24 mouse cellular contexts compared by ENCODE assay signal in genomic region chr4:44108297-44108696, GRCm38 (mm10). TPM values are rescaled to one million over a fixed set of nuclear protein-coding genes. Genes with fewer than 3 reads are reported as not detected.
DNase-seq lines count a peak whose midpoint lies in the region; ATAC-seq and TF ChIP-seq lines count a peak whose summit lies in the region.
"Had no signal": no experiment of that assay in that cellular context is flagged by ENCODE, and none has a peak within 500 bp of the region (broad histone marks: within the 10 kb centered on the region; RNA-seq: fewer than 3 reads in every experiment).

No protein-coding gene starts in this region.

- H3K4me2 ChIP-seq in intestine, embryonic 16.5 days (ENCODE audit: low read depth, low read length) = no peak overlapping the region
- no peak overlapping the region for H3K4me2 ChIP-seq in intestine, embryonic 15.5 days (replicated peaks)
- no peak overlapping the region for H3K4me2 ChIP-seq in lung, embryonic 15.5 days
- no peak overlapping the region for H3K4me2 ChIP-seq in lung, postnatal 0 days (replicated peaks; ENCODE audit: low read depth, low read length)
- H3K4me2 ChIP-seq: embryonic facial prominence, embryonic 12.5 days; forebrain, embryonic 13.5 days had no signal

- intact Hi-C loops in heart, postnatal 10 days (cut with DNase I) = no loop called here

- TF ChIP-seq EP300 in lung, postnatal 0 days (IDR thresholded peaks at IDR 0.05) = no peak

- H3K27ac ChIP-seq in intestine, embryonic 16.5 days (ENCODE audit: low read length) = peak overlapping the region; percentile 37; the same call in 1 of the 2 replicates
- no peak overlapping the region for H3K27ac ChIP-seq in intestine, embryonic 15.5 days
- peak overlapping the region; percentile 86 for H3K27ac ChIP-seq in lung, embryonic 15.5 days
- H3K27ac ChIP-seq in lung, postnatal 0 days (ENCODE audit: low read length) = 0 out of 2 replicates have a peak overlapping the region, but pooled peaks have one; percentile 48
- H3K27ac ChIP-seq: embryonic facial prominence, embryonic 10.5 days; embryonic facial prominence, embryonic 12.5 days; forebrain, embryonic 13.5 days had no signal

- no peak for ATAC-seq in intestine, embryonic 16.5 days
- no peak for ATAC-seq in intestine, embryonic 15.5 days
- ATAC-seq in lung, embryonic 15.5 days (ENCODE audit: borderline replicate concordance, extremely low read depth, low FRiP score, low TSS enrichment) = no peak
- no peak for ATAC-seq in lung, postnatal 0 days
- ATAC-seq: activated CD4-positive, CD25-positive, alpha-beta regulatory T cell, adult 4 months; CD4-positive, CD25-positive, alpha-beta regulatory T cell, adult 4 months; forebrain, embryonic 13.5 days; Patski had no signal

- H3K27me3 ChIP-seq in intestine, embryonic 16.5 days (replicated peaks; ENCODE audit: control insufficient read depth, insufficient read depth, low read length) = no peaks in the 10 kb centered on the region
- no peaks in the 10 kb centered on the region for H3K27me3 ChIP-seq in intestine, embryonic 15.5 days (replicated peaks)
- H3K27me3 ChIP-seq in lung, embryonic 15.5 days = no peaks in the 10 kb centered on the region
- H3K27me3 ChIP-seq in lung, postnatal 0 days (replicated peaks; ENCODE audit: insufficient read depth, low read length) = no peaks in the 10 kb centered on the region
- H3K27me3 ChIP-seq: embryonic facial prominence, embryonic 12.5 days; forebrain, embryonic 13.5 days; Patski had no signal

- peaks cover 30% of the 10 kb centered on the region for H3K4me1 ChIP-seq in intestine, embryonic 16.5 days (ENCODE audit: control insufficient read depth, insufficient read depth, low read length)
- H3K4me1 ChIP-seq in intestine, embryonic 15.5 days (replicated peaks) = peaks cover 33% of the 10 kb centered on the region
- H3K4me1 ChIP-seq in lung, embryonic 15.5 days = peaks cover 70% of the 10 kb centered on the region
- H3K4me1 ChIP-seq in lung, postnatal 0 days (ENCODE audit: insufficient read depth, low read depth, low read length) = peaks cover 33% of the 10 kb centered on the region

- 84% methylated on average over 6 of the region's 6 CpGs for WGBS in intestine, embryonic 16.5 days
- 84% methylated on average over 6 of the region's 6 CpGs for WGBS in intestine, embryonic 15.5 days
- 84% methylated on average over 6 of the region's 6 CpGs for WGBS in lung, embryonic 15.5 days
- 77% methylated on average over 6 of the region's 6 CpGs for WGBS in lung, postnatal 0 days

- no peak overlapping the region for H3K4me3 ChIP-seq in intestine, embryonic 16.5 days (ENCODE audit: low read length)
- no peak overlapping the region for H3K4me3 ChIP-seq in intestine, embryonic 15.5 days (replicated peaks)
- H3K4me3 ChIP-seq in lung, embryonic 15.5 days = no peak overlapping the region
- no peak overlapping the region for H3K4me3 ChIP-seq in lung, postnatal 0 days (ENCODE audit: low read depth, low read length)
- H3K4me3 ChIP-seq: embryonic facial prominence, embryonic 10.5 days; embryonic facial prominence, embryonic 12.5 days; forebrain, embryonic 13.5 days had no signal

- peak; percentile 57 for DNase-seq in heart, adult 11 months
- DNase-seq in heart, postnatal 10 days = no peak
- DNase-seq in lung, postnatal 4 days = no peak
- DNase-seq in lung, postnatal 0 days (ENCODE audit: low spot score) = no peak
- no peak for DNase-seq in lung, postnatal 36 days
- DNase-seq: adrenal gland, adult 8-10 months; adrenal gland, postnatal 14 days; adrenal gland, postnatal 36 days; B cell, adult 2 months; cerebellum, adult 11-12 months; cerebellum, adult 2 months; cerebellum, adult 9-10 months; cerebellum, postnatal 10 days; cerebellum, postnatal 25 days had no signal

- H3K36me3 ChIP-seq in intestine, embryonic 16.5 days (ENCODE audit: control insufficient read depth, insufficient read depth, low read length) = no peaks in the 10 kb centered on the region
- H3K36me3 ChIP-seq in intestine, embryonic 15.5 days = no peaks in the 10 kb centered on the region
- no peaks in the 10 kb centered on the region for H3K36me3 ChIP-seq in lung, embryonic 15.5 days
- H3K36me3 ChIP-seq in lung, postnatal 0 days (ENCODE audit: insufficient read depth, low read length) = no peaks in the 10 kb centered on the region
- H3K36me3 ChIP-seq: embryonic facial prominence, embryonic 10.5 days; embryonic facial prominence, embryonic 12.5 days; G1E had no signal

- no peaks in the 10 kb centered on the region for H3K9me3 ChIP-seq in intestine, embryonic 16.5 days (ENCODE audit: control insufficient read depth, low read length)
- no peaks in the 10 kb centered on the region for H3K9me3 ChIP-seq in intestine, embryonic 15.5 days
- H3K9me3 ChIP-seq in lung, embryonic 15.5 days = no peaks in the 10 kb centered on the region
- no peaks in the 10 kb centered on the region for H3K9me3 ChIP-seq in lung, postnatal 0 days (ENCODE audit: low read length)
- H3K9me3 ChIP-seq: embryonic facial prominence, embryonic 10.5 days; embryonic facial prominence, embryonic 12.5 days; forebrain, embryonic 13.5 days; G1E had no signal

- no peak for TF ChIP-seq CTCF in lung, postnatal 0 days (IDR thresholded peaks at IDR 0.05)

- 0 out of 2 replicates have a peak overlapping the region, but pooled peaks have one; percentile 33 for H3K9ac ChIP-seq in intestine, embryonic 16.5 days (ENCODE audit: low read depth, low read length)
- no peak overlapping the region for H3K9ac ChIP-seq in intestine, embryonic 15.5 days
- no peak overlapping the region for H3K9ac ChIP-seq in lung, embryonic 15.5 days
- H3K9ac ChIP-seq in lung, postnatal 0 days (replicated peaks; ENCODE audit: low read depth) = no peak overlapping the region
- H3K9ac ChIP-seq: embryonic facial prominence, embryonic 12.5 days; forebrain, embryonic 13.5 days had no signal

RNA-seq across cellular contexts. Expression of gene Gne, which starts 24.3 kb away (rescaled TPM):
- 10 to 100 TPM; 33.7 to 38.5 TPM for total RNA-seq in heart, postnatal 10 days (2021)
- polyA plus RNA-seq in intestine, embryonic 16.5 days (2015; fragmentation: Nextera tagmentation; extraction: Ambion mirVana) = 50.4 and 57.2 TPM in 2 replicates
- polyA plus RNA-seq in intestine, embryonic 15.5 days (2015; fragmentation: Nextera tagmentation; extraction: Ambion mirVana) = 42.0 and 47.0 TPM in 2 replicates
- polyA plus RNA-seq in lung, embryonic 15.5 days (2015; fragmentation: Nextera tagmentation; extraction: Ambion mirVana) = 40.0 and 43.1 TPM in 2 replicates
- 25.1 and 33.1 TPM in 2 replicates for polyA plus RNA-seq in lung, postnatal 0 days (2015; fragmentation: Nextera tagmentation; extraction: Ambion mirVana)
